Mouse (Mus musculus): ENCODE data around the gene Smarcb1. TPM values are rescaled to one million over a fixed set of nuclear protein-coding genes. Genes with fewer than 3 reads are reported as not detected.

Gene Smarcb1
- total and polyA plus RNA-seq, 3 experiments: 76.2 to 96.0 (median 94.9) TPM

DNA sequence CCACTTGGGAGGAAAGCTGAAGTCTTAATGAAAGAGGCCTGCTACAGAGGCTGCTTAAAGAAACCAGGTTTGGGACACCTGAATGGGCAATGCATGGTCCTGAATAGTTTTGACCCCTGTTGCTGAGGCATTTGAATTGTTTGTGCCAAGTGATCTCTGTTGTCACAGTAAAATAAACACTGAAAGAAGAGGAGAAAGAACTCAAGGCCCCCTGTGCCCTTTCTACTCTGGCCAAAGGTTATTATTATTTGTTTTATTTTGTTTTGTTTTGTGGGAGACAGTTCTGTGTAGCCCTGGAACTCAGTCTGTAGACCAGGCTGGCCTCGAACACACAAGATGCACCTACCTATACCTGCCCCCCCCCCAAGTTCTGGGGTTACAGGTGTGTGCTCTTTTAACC is 13.6 kb upstream of the Smarcb1 start:
- Histone ChIP-seq H3K36me3 (replicated peaks in 1 of 2; ENCODE audit: control insufficient read depth in 1 of 2, insufficient read depth in 1 of 2, low read length in 1 of 2) (peaks cover 0 to 10% of the 10 kb centered on the region in 2 experiments), H3K27me3 (replicated peaks) (peaks cover 34% of the 10 kb centered on the region), H3K9me3 (replicated peaks; ENCODE audit: low read length) (no peaks in the 10 kb centered on the region), H3K9ac (ENCODE audit: insufficient read depth, low read depth) (no peak overlapping the region), H3K4me3 (replicated peaks in 1 of 3; ENCODE audit: low read depth in 2 of 3, low read length in 2 of 3, poor library complexity in 1 of 3) (no peak overlapping the region), H3K27ac (ENCODE audit: insufficient read depth, low read depth) (no peak overlapping the region), H3K4me1 (ENCODE audit: control insufficient read depth in 1 of 2, insufficient read depth in 2 of 2) (peaks cover 15 to 44% of the 10 kb centered on the region in 2 experiments), H3K79me2 (replicated peaks; ENCODE audit: control insufficient read depth, extremely low read depth, insufficient read depth, poor library complexity, severe bottlenecking) (no peaks in the 10 kb centered on the region), H3K4me2 (ENCODE audit: insufficient read depth, low read depth, poor library complexity, severe bottlenecking) (no peak overlapping the region)
- dilution Hi-C loops (cut with MboI; ENCODE audit: extremely low pct_ligation_motif_present, extremely low pct_unique_long_range_greater_than_20kb, low sequenced_read_pairs): no loop called here
- in situ Hi-C loops (cut with MboI; ENCODE audit: low pct_ligation_motif_present, low pct_unique_long_range_greater_than_20kb, low sequenced_read_pairs): loop anchor here (5.0 kb wide), 1 partner anchor 38 kb away; no protein-coding TSS in a partner anchor
- TF ChIP-seq SMC3 (IDR thresholded peaks at IDR 0.05; ENCODE audit: low read depth, low read length) (no peak), PAX5 (IDR thresholded peaks at IDR 0.05; ENCODE audit: low read length) (no peak), GABPA (IDR thresholded peaks at IDR 0.05; ENCODE audit: insufficient replicate concordance, low read depth, low read length) (no peak)
- DNase-seq (ENCODE audit: extremely low read depth): no peak

DNA sequence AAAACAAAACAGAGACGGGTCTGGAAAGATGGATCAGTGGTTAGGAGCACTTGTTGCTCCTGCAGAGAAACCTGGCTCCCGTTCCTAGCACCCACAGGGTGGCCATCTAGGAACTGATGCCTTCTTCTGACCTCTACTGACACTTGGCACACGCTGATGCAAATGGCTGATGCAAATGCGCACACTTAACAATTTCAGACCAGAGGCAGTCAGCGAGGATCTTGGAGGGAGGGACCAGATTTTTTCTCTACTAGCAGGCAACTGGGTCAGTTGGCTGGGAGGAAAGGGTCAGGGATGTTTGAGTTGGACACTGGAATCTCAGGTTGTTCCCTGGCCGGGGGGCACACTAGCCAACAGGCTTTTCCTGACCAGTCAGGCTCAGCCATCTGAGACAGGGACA is 11.5 kb upstream of the Smarcb1 start, which contains the start of gene Chchd10:
Chchd10 (plus strand) TSS at position 240 of the 400 bp plus-strand sequence.
- H3K4me3 ChIP-seq (replicated peaks in 1 of 3; ENCODE audit: low read depth in 2 of 3, low read length in 2 of 3, poor library complexity in 1 of 3): peak within 1 kb of the TSS in 1 of 3 experiments; percentile 41
- H3K4me1 ChIP-seq (ENCODE audit: control insufficient read depth in 1 of 2, insufficient read depth in 2 of 2): peaks cover 7 to 29% of the 10 kb centered on the region in 2 experiments
- H3K36me3 ChIP-seq (replicated peaks in 1 of 2; ENCODE audit: control insufficient read depth in 1 of 2, insufficient read depth in 1 of 2, low read length in 1 of 2): peaks cover 0 to 2% of the 10 kb centered on the region in 2 experiments
- H3K9me3 ChIP-seq (replicated peaks; ENCODE audit: low read length): no peaks in the 10 kb centered on the region
- no peak within 1 kb of the TSS for H3K27ac ChIP-seq (ENCODE audit: insufficient read depth, low read depth)
- H3K4me2 ChIP-seq (ENCODE audit: insufficient read depth, low read depth, poor library complexity, severe bottlenecking): peak within 1 kb of the TSS; percentile 64
- no peaks in the 10 kb centered on the region for H3K79me2 ChIP-seq (replicated peaks; ENCODE audit: control insufficient read depth, extremely low read depth, insufficient read depth, poor library complexity, severe bottlenecking)
- dilution Hi-C loops (cut with MboI; ENCODE audit: extremely low pct_ligation_motif_present, extremely low pct_unique_long_range_greater_than_20kb, low sequenced_read_pairs) (no loop called here), in situ Hi-C loops (cut with MboI; ENCODE audit: low pct_ligation_motif_present, low pct_unique_long_range_greater_than_20kb, low sequenced_read_pairs) (no loop called here)
- TF ChIP-seq BHLHE40 (IDR thresholded peaks at IDR 0.05; ENCODE audit: low read depth, low read length) (peak; percentile 65), SIN3A (IDR thresholded peaks at IDR 0.05; ENCODE audit: low read length) (no peak)
- H3K9ac ChIP-seq (ENCODE audit: insufficient read depth, low read depth): peak within 1 kb of the TSS; percentile 43
- no peak for DNase-seq (ENCODE audit: extremely low read depth)
- peaks cover 44% of the 10 kb centered on the region for H3K27me3 ChIP-seq (replicated peaks)

DNA sequence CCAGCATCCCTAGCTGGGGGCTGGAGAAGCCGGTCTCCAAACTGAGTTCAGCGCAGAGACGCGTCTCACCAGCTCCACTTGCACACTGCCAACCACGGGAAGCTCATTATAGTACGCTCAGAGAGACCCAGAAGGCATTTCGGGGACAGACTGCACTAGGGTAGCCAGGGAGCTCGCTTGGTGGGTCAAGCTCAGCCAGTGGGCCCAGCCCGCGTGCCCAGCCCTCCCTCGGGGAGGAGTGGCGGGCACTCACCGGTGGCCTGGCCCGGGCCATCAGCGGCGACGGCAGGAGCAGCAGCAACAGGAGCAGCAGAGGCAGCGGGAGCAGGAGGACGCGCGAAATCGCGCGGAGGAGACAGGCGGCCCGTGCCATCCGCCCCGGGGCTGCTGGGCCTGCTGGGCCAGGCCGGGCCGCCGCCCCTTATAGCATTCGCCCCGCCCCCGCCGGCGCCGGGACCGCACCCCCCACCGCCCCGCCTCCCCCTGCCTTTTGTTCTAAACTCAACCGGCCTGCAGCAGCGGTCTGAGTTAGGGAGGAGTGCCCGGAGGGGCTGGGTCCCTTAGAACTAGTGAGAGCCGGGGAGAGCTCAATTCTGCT is 10.8 kb upstream of the Smarcb1 start:
- Histone ChIP-seq H3K4me3 (replicated peaks in 1 of 3; ENCODE audit: low read depth in 2 of 3, low read length in 2 of 3, poor library complexity in 1 of 3) (peak overlapping the region in 1 of 3 experiments; percentile 41), H3K4me2 (ENCODE audit: insufficient read depth, low read depth, poor library complexity, severe bottlenecking) (peak overlapping the region; percentile 64), H3K9me3 (replicated peaks; ENCODE audit: low read length) (no peaks in the 10 kb centered on the region), H3K27ac (ENCODE audit: insufficient read depth, low read depth) (no peak overlapping the region), H3K9ac (ENCODE audit: insufficient read depth, low read depth) (peak overlapping the region; percentile 43), H3K27me3 (replicated peaks) (peaks cover 44% of the 10 kb centered on the region), H3K79me2 (replicated peaks; ENCODE audit: control insufficient read depth, extremely low read depth, insufficient read depth, poor library complexity, severe bottlenecking) (no peaks in the 10 kb centered on the region), H3K36me3 (replicated peaks in 1 of 2; ENCODE audit: control insufficient read depth in 1 of 2, insufficient read depth in 1 of 2, low read length in 1 of 2) (no peaks in the 10 kb centered on the region), H3K4me1 (ENCODE audit: control insufficient read depth in 1 of 2, insufficient read depth in 2 of 2) (peaks cover 7 to 25% of the 10 kb centered on the region in 2 experiments)
- in situ Hi-C loops (cut with MboI; ENCODE audit: low pct_ligation_motif_present, low pct_unique_long_range_greater_than_20kb, low sequenced_read_pairs) (no loop called here), dilution Hi-C loops (cut with MboI; ENCODE audit: extremely low pct_ligation_motif_present, extremely low pct_unique_long_range_greater_than_20kb, low sequenced_read_pairs) (no loop called here)
- peak; percentile 12 for DNase-seq (ENCODE audit: extremely low read depth)
- TF ChIP-seq E2F4 (IDR thresholded peaks at IDR 0.05; ENCODE audit: insufficient replicate concordance, low read depth, low read length) (no peak), RCOR1 (conservative IDR thresholded peaks at IDR 0.05; ENCODE audit: low read depth, low read length) (no peak), GABPA (IDR thresholded peaks at IDR 0.05; ENCODE audit: insufficient replicate concordance, low read depth, low read length) (no peak), BHLHE40 (IDR thresholded peaks at IDR 0.05; ENCODE audit: low read depth, low read length) (0 out of 2 replicates have a peak, but pooled peaks have one; percentile 12), MAZ (IDR thresholded peaks at IDR 0.05; ENCODE audit: low read depth, low read length) (no peak), ZNF384 (IDR thresholded peaks at IDR 0.05; ENCODE audit: low read depth, low read length) (no peak), USF1 (IDR thresholded peaks at IDR 0.05; ENCODE audit: low read depth, low read length) (no peak), SIN3A (IDR thresholded peaks at IDR 0.05; ENCODE audit: low read length) (0 out of 2 replicates have a peak, but pooled peaks have one; percentile 32), JUND (conservative IDR thresholded peaks at IDR 0.05; ENCODE audit: low read depth, low read length) (no peak), TBP (conservative IDR thresholded peaks at IDR 0.05; ENCODE audit: low read depth, low read length) (no peak), MAFK (IDR thresholded peaks at IDR 0.05; ENCODE audit: insufficient replicate concordance, low read length) (no peak), JUN (IDR thresholded peaks at IDR 0.05; ENCODE audit: insufficient read depth, low read depth, low read length) (no peak), KAT2A (IDR thresholded peaks at IDR 0.05; ENCODE audit: insufficient replicate concordance, low read length) (no peak), POLR2A (IDR thresholded peaks at IDR 0.05; ENCODE audit: low read depth, low read length) (peak; percentile 20; the same call in 1 of the 2 replicates)
